Mouse (Mus musculus) stomach, embryonic 14.5 days (tissue): ENCODE results near the gene Khk. TPM values are rescaled to one million over a fixed set of nuclear protein-coding genes. Genes with fewer than 3 reads are reported as not detected.
A peak's percentile ranks its signal among the peaks of the same experiment; 100 is the strongest.

Experiments used
- ATAC-seq: fragments of 200-750 bp; cut with Nextera tagmentation; 2 replicates; pipeline ENCODE4 v1.8.0; 2017; ENCODE audit warnings: low read depth, moderate TSS enrichment; ENCODE audit not compliant: insufficient number of reproducible peaks, insufficient read depth, low FRiP score
- H3K27ac ChIP-seq: fragments of 300-500 bp; sonication (generic); 2 replicates; pipeline ENCODE4 v1.5.1; 2014; ENCODE audit warnings: mild to moderate bottlenecking, low read length, moderate library complexity, mixed read lengths
- H3K27me3 ChIP-seq: fragments of 300-500 bp; sonication (generic); 2 replicates; pipeline ENCODE4 v1.6.1; 2014; ENCODE audit warnings: low read length, control low read depth, mixed read lengths; ENCODE audit not compliant: control insufficient read depth, insufficient read depth
- H3K36me3 ChIP-seq: fragments of 300-500 bp; sonication (generic); 2 replicates; pipeline ENCODE4 v1.6.1; 2014; ENCODE audit warnings: mild to moderate bottlenecking, control low read depth, low read length, moderate library complexity, mixed read lengths; ENCODE audit not compliant: control insufficient read depth, insufficient read depth
- H3K4me1 ChIP-seq: fragments of 300-500 bp; sonication (generic); 2 replicates; pipeline ENCODE4 v1.6.1; 2014; ENCODE audit warnings: low read length, control low read depth, mixed read lengths; ENCODE audit not compliant: control insufficient read depth, insufficient read depth
- H3K4me2 ChIP-seq: fragments of 300-500 bp; sonication (generic); replicated peaks from 2 replicates; pipeline ENCODE4 v1.6.1; 2014; ENCODE audit warnings: low read depth, low read length, control low read depth
- H3K4me3 ChIP-seq: fragments of 300-500 bp; sonication (generic); 2 replicates; pipeline ENCODE4 v1.5.1; 2014; ENCODE audit warnings: low read depth, low read length, control low read depth
- H3K9ac ChIP-seq: fragments of 300-500 bp; sonication (generic); replicated peaks from 2 replicates; pipeline ENCODE4 v1.6.1; 2014; ENCODE audit warnings: low read depth, mild to moderate bottlenecking, control low read depth, low read length, moderate library complexity, mixed read lengths
- H3K9me3 ChIP-seq: fragments of 300-500 bp; sonication (generic); 2 replicates; pipeline ENCODE4 v1.6.1; 2016; ENCODE audit warnings: low read depth, low read length, control low read depth; ENCODE audit not compliant: control insufficient read depth
- WGBS: fragments of 180-500 bp; shearing (Covaris S2); extraction: QIAGEN DNeasy Blood & Tissue Kit; methylation state at CpG from one replicate; pipeline ENCODE4 v1.1.7; 2014; 5-methylcytosine and 5-hydroxymethylcytosine counted together
- polyA plus RNA-seq: library from polyadenylated mRNA; unstranded; fragments of >200 nt; fragmentation: Nextera tagmentation; extraction: Ambion mirVana; gene quantifications from 2 replicates; pipeline ENCODE4 v1.2.1, GENCODE M21; 2014

The Khk gene
- polyA plus RNA-seq, 1 experiment from 2014 or later, result 24.2 TPM

GRCm38 (mm10) chr5:30933705-30934104 is 12.5 kb downstream of the Khk start:
- 62% methylated on average over 5 of the region's 5 CpGs for WGBS
- no peak for ATAC-seq
- H3K4me2 ChIP-seq, result no peak overlapping the region

GRCm38 (mm10) chr5:30934725-30935461 is 13.7 kb downstream of the Khk start:
- H3K4me2 ChIP-seq, result no peak overlapping the region
- no peaks in the 10 kb centered on the region for H3K4me1 ChIP-seq
- H3K36me3 ChIP-seq, result no peaks in the 10 kb centered on the region
- H3K9ac ChIP-seq, result no peak overlapping the region
- H3K4me3 ChIP-seq, result no peak overlapping the region
- 84% methylated on average over 5 of the region's 5 CpGs for WGBS
- H3K27ac ChIP-seq, result no peak overlapping the region
- H3K9me3 ChIP-seq, result no peaks in the 10 kb centered on the region
- no peak for ATAC-seq
- H3K27me3 ChIP-seq, result no peaks in the 10 kb centered on the region

More at GRCm38 (mm10) chr5:30933705-30934104, 12.5 kb downstream of the Khk start:
- no peak overlapping the region for H3K27ac ChIP-seq
- H3K27me3 ChIP-seq, result no peaks in the 10 kb centered on the region
- H3K4me1 ChIP-seq, result no peaks in the 10 kb centered on the region
- no peak overlapping the region for H3K9ac ChIP-seq
- H3K36me3 ChIP-seq, result no peaks in the 10 kb centered on the region
- H3K9me3 ChIP-seq, result no peaks in the 10 kb centered on the region
- H3K4me3 ChIP-seq, result no peak overlapping the region

- no peak overlapping the region for H3K9ac ChIP-seq
- no peak overlapping the region for H3K27ac ChIP-seq
- H3K4me1 ChIP-seq, result no peaks in the 10 kb centered on the region
- peaks cover 2% of the 10 kb centered on the region; the same call in 1 of the 2 replicates for H3K27me3 ChIP-seq
- no peaks in the 10 kb centered on the region for H3K36me3 ChIP-seq
- H3K4me3 ChIP-seq, result no peak overlapping the region
- WGBS, result 96% methylated on average over 2 of the region's 2 CpGs
- no peak overlapping the region for H3K4me2 ChIP-seq
- no peaks in the 10 kb centered on the region for H3K9me3 ChIP-seq
- ATAC-seq, result no peak
Observed at GRCm38 (mm10) chr5:30943004-30943403, 21.8 kb downstream of the Khk start.

- H3K4me2 ChIP-seq, result no peak overlapping the region
- H3K4me3 ChIP-seq, result no peak overlapping the region
- H3K9me3 ChIP-seq, result no peaks in the 10 kb centered on the region
- WGBS, result 90% methylated on average over 6 of the region's 6 CpGs
- peaks cover 2% of the 10 kb centered on the region; the same call in 1 of the 2 replicates for H3K27me3 ChIP-seq
- H3K36me3 ChIP-seq, result no peaks in the 10 kb centered on the region
- no peak overlapping the region for H3K27ac ChIP-seq
- H3K4me1 ChIP-seq, result 0 out of 2 replicates have a peak, but pooled peaks cover 5% of the 10 kb centered on the region
- no peak for ATAC-seq
- H3K9ac ChIP-seq, result no peak overlapping the region
Observed at GRCm38 (mm10) chr5:30944344-30944743, 23.1 kb downstream of the Khk start.

- H3K4me3 ChIP-seq, result peak within 1 kb of the TSS; percentile 29
- peaks cover 2% of the 10 kb centered on the region; the same call in 1 of the 2 replicates for H3K27me3 ChIP-seq
- no peak within 1 kb of the TSS for H3K27ac ChIP-seq
- WGBS, result 5% methylated on average over 44 of the region's 44 CpGs
- H3K9me3 ChIP-seq, result no peaks in the 10 kb centered on the region
- H3K4me2 ChIP-seq, result peak within 1 kb of the TSS; percentile 84
- 0 out of 2 replicates have a peak, but pooled peaks cover 7% of the 10 kb centered on the region for H3K4me1 ChIP-seq
- H3K36me3 ChIP-seq, result no peaks in the 10 kb centered on the region
- H3K9ac ChIP-seq, result peak within 1 kb of the TSS; percentile 29; the same call in 1 of the 2 replicates
- ATAC-seq, result peak; percentile 70
Observed at GRCm38 (mm10) chr5:30944956-30945781, 23.9 kb downstream of the Khk start, which contains the start of gene Cgref1. Gene Cgref1, minus strand, starts transcription at chr5:30945591.

- Histone ChIP-seq H3K27me3 (peaks cover 2% of the 10 kb centered on the region; the same call in 1 of the 2 replicates), H3K27ac (no peak overlapping the region), H3K9me3 (no peaks in the 10 kb centered on the region), H3K4me1 (0 out of 2 replicates have a peak, but pooled peaks cover 15% of the 10 kb centered on the region), H3K4me3 (no peak overlapping the region), H3K4me2 (no peak overlapping the region), H3K36me3 (peaks cover 10% of the 10 kb centered on the region), H3K9ac (no peak overlapping the region)
- ATAC-seq, result no peak
- WGBS, result 82% methylated on average over 5 of the region's 5 CpGs
Observed at GRCm38 (mm10) chr5:30948620-30949019, 27.4 kb downstream of the Khk start.

- peak; percentile 86 for ATAC-seq
- Histone ChIP-seq H3K27me3 (peaks cover 2% of the 10 kb centered on the region; the same call in 1 of the 2 replicates), H3K27ac (peak overlapping the region; percentile 67), H3K4me2 (peak overlapping the region; percentile 94), H3K4me3 (peak overlapping the region; percentile 60), H3K9ac (peak overlapping the region; percentile 50), H3K4me1 (0 out of 2 replicates have a peak, but pooled peaks cover 15% of the 10 kb centered on the region), H3K9me3 (no peaks in the 10 kb centered on the region), H3K36me3 (peaks cover 22% of the 10 kb centered on the region)
- under 1% methylated on average over 31 of the region's 31 CpGs for WGBS
Observed at GRCm38 (mm10) chr5:30949654-30950326, 28.6 kb downstream of the Khk start.

- ATAC-seq, result no peak
Observed at GRCm38 (mm10) chr5:30950451-30950850, 29.2 kb downstream of the Khk start.

More at GRCm38 (mm10) chr5:30950451-30950850, 29.2 kb downstream of the Khk start:
- no peak overlapping the region; the same call in 1 of the 2 replicates for H3K27ac ChIP-seq
- peak overlapping the region; percentile 94 for H3K4me2 ChIP-seq
- H3K9me3 ChIP-seq, result no peaks in the 10 kb centered on the region
- peak overlapping the region; percentile 50 for H3K9ac ChIP-seq
- peak overlapping the region; percentile 60 for H3K4me3 ChIP-seq
- WGBS, result 55% methylated on average over 4 of the region's 4 CpGs
- H3K36me3 ChIP-seq, result peaks cover 28% of the 10 kb centered on the region
- H3K4me1 ChIP-seq, result 0 out of 2 replicates have a peak, but pooled peaks cover 15% of the 10 kb centered on the region
- peaks cover 2% of the 10 kb centered on the region; the same call in 1 of the 2 replicates for H3K27me3 ChIP-seq
